Mouse (Mus musculus) hindbrain, embryonic 15.5 days (tissue): ENCODE measurements at regions not wholly inside any gene's neighbourhood (a gene's known extent, or its start where the extent isn't known, plus 50 kb on each side); places are given as distances from the start of the nearest gene placed in this dataset.

Experiments used
- ATAC-seq: fragments of 200-750 bp; cut with Nextera tagmentation; 2 replicates; pipeline ENCODE4 v1.8.0; 2017; ENCODE audit warnings: low read depth, moderate number of reproducible peaks, moderate TSS enrichment; ENCODE audit not compliant: low FRiP score
- H3K27ac ChIP-seq: fragments of 300-500 bp; sonication (generic); replicated peaks from 2 replicates; pipeline ENCODE4 v1.5.1; 2015; ENCODE audit warnings: mild to moderate bottlenecking, inconsistent platforms
- H3K27me3 ChIP-seq: fragments of 300-500 bp; sonication (generic); 2 replicates; pipeline ENCODE4 v1.6.1; 2015; ENCODE audit warnings: control low read depth, inconsistent platforms
- H3K36me3 ChIP-seq: fragments of 300-500 bp; sonication (generic); 2 replicates; pipeline ENCODE4 v1.6.1; 2015; ENCODE audit warnings: control low read depth, inconsistent platforms
- H3K4me1 ChIP-seq: fragments of 300-500 bp; sonication (generic); replicated peaks from 2 replicates; pipeline ENCODE4 v1.6.1; 2015; ENCODE audit warnings: control low read depth, inconsistent platforms
- H3K4me2 ChIP-seq: fragments of 300-500 bp; sonication (generic); 2 replicates; pipeline ENCODE4 v1.6.1; 2015; ENCODE audit warnings: moderate library complexity, mild to moderate bottlenecking, inconsistent platforms
- H3K4me3 ChIP-seq: fragments of 300-500 bp; sonication (generic); 2 replicates; pipeline ENCODE4 v1.5.1; 2015; ENCODE audit warnings: mild to moderate bottlenecking, inconsistent platforms
- H3K9ac ChIP-seq: fragments of 300-500 bp; sonication (generic); 2 replicates; pipeline ENCODE4 v1.6.1; 2015; ENCODE audit warnings: inconsistent platforms
- H3K9me3 ChIP-seq: fragments of 300-500 bp; sonication (generic); 2 replicates; pipeline ENCODE4 v1.6.1; 2016; ENCODE audit warnings: control low read depth, inconsistent platforms
- WGBS: fragments of 180-500 bp; shearing (Covaris S2); methylation state at CpG from one replicate; pipeline ENCODE4 v1.1.7; 2015; 5-methylcytosine and 5-hydroxymethylcytosine counted together

DNA sequence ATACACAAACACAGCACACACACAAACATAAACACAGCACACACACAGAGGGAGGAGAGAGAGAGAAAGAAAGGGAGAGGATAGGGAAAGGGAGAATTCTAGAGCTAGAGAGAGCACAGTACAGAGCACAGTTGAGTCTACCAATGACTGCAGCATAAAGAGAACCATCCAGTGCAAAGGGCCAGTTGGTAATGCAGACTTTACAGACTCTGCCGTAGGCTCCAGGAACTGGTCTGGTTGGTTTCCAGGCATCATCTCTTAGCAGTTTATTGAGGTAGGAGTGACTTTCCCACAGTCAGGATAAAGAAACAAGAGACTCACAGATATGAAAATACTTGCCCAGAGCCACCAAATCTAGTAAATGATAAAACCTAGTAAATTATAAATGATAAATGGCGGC, 208.5 kb downstream of the Tgfb2 start:
- 92% methylated on average over 2 of the region's 2 CpGs for WGBS
- Histone ChIP-seq H3K36me3 (no peaks in the 10 kb centered on the region), H3K4me3 (no peak overlapping the region), H3K27ac (no peak overlapping the region), H3K4me2 (no peak overlapping the region), H3K9ac (no peak overlapping the region), H3K27me3 (no peaks in the 10 kb centered on the region), H3K9me3 (no peaks in the 10 kb centered on the region), H3K4me1 (no peaks in the 10 kb centered on the region)
- ATAC-seq, result no peak

DNA sequence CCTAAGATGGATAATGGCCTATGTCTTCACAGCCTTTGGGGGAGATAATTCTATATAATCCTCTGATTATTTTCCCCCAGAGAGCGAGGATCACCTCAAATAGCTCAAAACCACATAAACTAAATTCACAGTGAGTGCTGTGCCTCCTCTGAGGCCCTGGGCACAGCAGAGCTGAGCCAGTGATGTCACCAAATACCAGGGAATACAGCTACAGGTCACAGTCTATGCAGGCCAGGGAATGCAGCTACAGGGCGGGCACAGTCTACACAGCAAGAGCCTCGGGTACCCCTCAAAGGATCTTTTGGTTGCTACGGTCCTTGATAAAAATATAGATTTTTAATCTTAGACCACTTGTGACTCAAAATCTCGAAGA, 211.4 kb downstream of the Tgfb2 start:
- 89% methylated on average over 5 of the region's 5 CpGs for WGBS

DNA sequence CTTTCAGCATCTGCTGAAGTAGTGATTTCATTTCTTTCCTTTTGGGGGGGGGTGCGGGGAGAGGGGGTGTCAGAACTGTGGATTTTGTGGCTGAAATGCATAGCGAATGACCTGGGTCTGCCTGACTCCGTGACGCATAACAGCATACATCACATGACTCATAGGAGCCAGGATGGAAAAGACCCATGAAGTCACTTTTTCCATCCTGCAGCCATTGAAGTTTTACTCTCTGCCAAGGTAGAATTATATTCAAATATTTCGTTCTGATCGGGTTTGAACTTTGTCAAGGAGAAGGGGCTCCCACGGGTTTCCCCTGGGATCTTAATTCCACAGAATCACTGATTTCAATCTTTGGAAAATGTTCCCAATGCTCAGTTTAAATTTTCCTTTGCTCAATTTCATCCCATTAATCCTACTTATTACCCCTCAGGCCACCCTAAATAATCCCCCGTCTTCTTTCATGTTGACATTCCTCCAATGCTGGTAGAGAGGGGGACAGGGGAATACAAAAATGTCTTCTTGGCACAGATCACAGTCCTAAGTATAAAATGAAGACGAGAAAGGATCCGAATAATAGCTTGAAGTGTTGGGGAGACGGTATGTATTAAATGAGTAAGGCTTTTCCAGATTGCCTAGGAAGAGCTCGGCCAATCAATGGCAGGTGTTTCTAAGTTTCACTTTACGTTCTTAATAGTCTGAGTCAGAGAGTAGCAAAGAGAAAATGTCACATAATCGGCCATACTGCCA, 212.0 kb downstream of the Tgfb2 start:
- Histone ChIP-seq H3K4me1 (no peaks in the 10 kb centered on the region), H3K4me3 (no peak overlapping the region), H3K4me2 (no peak overlapping the region), H3K36me3 (no peaks in the 10 kb centered on the region), H3K27me3 (no peaks in the 10 kb centered on the region), H3K9me3 (no peaks in the 10 kb centered on the region), H3K27ac (no peak overlapping the region), H3K9ac (no peak overlapping the region)
- 85% methylated on average over 14 of the region's 14 CpGs for WGBS
- no peak for ATAC-seq

More for the DNA sequence above, 211.4 kb downstream of the Tgfb2 start:
- no peak for ATAC-seq
- no peak overlapping the region for H3K4me2 ChIP-seq
- no peaks in the 10 kb centered on the region for H3K9me3 ChIP-seq
- H3K9ac ChIP-seq, result no peak overlapping the region
- H3K27me3 ChIP-seq, result no peaks in the 10 kb centered on the region
- H3K4me1 ChIP-seq, result no peaks in the 10 kb centered on the region
- H3K36me3 ChIP-seq, result no peaks in the 10 kb centered on the region
- H3K4me3 ChIP-seq, result no peak overlapping the region
- H3K27ac ChIP-seq, result no peak overlapping the region

DNA sequence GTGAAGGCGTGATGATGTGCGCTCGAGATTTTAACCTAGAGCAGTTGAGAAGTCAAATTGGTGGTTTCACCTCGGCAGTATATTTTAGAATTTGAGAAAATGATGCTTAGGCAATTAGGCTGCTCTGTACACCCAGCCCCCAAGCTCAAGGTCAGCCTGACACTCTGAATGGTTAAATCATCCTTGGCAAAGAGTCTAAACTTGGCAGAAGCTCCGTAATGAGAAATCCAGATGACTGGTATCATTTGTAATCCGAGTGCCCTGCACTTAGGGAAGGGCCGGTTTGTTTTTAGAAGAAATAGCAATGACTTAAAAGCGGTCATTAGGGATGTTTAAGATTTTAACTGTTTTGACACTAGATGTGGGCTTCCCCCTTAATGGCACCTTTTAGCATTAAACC, 223.6 kb downstream of the Tgfb2 start:
- H3K27me3 ChIP-seq, result no peaks in the 10 kb centered on the region
- no peak overlapping the region for H3K4me3 ChIP-seq
- H3K4me2 ChIP-seq, result no peak overlapping the region
- WGBS, result 74% methylated on average over 8 of the region's 8 CpGs
- no peaks in the 10 kb centered on the region; the same call in 1 of the 2 replicates for H3K4me1 ChIP-seq
- H3K9me3 ChIP-seq, result no peaks in the 10 kb centered on the region
- H3K9ac ChIP-seq, result no peak overlapping the region
- H3K36me3 ChIP-seq, result no peaks in the 10 kb centered on the region
- no peak overlapping the region for H3K27ac ChIP-seq
- no peak for ATAC-seq

DNA sequence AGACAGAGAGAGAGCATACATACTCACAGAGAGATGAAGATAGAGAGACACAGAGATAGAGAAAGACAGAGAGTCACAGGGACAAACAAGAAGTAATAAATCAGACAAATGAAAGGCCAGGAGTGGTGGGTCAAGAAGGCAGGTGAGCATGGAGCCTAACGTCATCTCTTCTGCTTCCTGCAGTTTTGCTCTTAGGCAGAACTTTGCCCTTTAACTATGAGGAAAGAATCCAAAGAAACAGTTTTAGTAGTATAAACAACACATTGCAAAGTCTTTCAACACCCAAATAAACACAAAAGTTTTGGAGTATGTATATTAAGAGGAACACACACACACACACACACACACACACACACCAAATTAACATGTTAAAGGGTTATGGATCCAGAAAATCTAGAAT, 225.8 kb downstream of the Tgfb2 start:
- Histone ChIP-seq H3K9me3 (no peaks in the 10 kb centered on the region), H3K27ac (no peak overlapping the region), H3K36me3 (no peaks in the 10 kb centered on the region), H3K27me3 (no peaks in the 10 kb centered on the region), H3K4me1 (no peaks in the 10 kb centered on the region; the same call in 1 of the 2 replicates), H3K4me3 (no peak overlapping the region), H3K9ac (no peak overlapping the region), H3K4me2 (no peak overlapping the region)
- 85% methylated on average over 1 of the region's 1 CpGs for WGBS
- ATAC-seq, result no peak

- no peaks in the 10 kb centered on the region for H3K9me3 ChIP-seq
- H3K27ac ChIP-seq, result no peak overlapping the region
- H3K9ac ChIP-seq, result no peak overlapping the region
- ATAC-seq, result no peak
- H3K4me1 ChIP-seq, result peaks cover 7% of the 10 kb centered on the region
- H3K4me3 ChIP-seq, result no peak overlapping the region
- 80% methylated on average over 8 of the region's 8 CpGs for WGBS
- H3K4me2 ChIP-seq, result no peak overlapping the region
- no peaks in the 10 kb centered on the region for H3K36me3 ChIP-seq
- no peaks in the 10 kb centered on the region for H3K27me3 ChIP-seq
Measured at GRCm38 (mm10) chr1:186478428-186479238, 227.2 kb downstream of the Tgfb2 start.

DNA sequence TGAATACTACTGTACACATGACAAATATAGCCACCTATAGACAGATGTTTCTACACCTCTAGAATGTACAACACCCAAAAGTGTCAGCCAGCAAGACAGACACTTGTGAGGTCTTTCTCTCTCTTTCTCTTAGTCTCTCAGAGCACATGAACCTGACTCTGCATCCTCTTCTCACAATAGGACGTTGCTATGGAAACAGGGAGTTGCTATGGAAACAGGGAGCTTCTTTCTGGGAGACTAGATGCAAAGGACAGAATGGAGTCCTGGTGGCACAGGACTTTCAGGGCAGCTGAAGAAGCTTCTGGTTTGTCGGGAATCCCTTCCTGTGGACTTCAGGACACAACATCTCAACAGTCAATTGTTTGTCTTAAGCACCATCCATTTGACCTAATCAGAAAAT, 230.9 kb downstream of the Tgfb2 start:
- ATAC-seq, result peak; percentile 79; the same call in 1 of the 2 replicates
- Histone ChIP-seq H3K4me1 (peaks cover 7% of the 10 kb centered on the region), H3K4me2 (no peak overlapping the region), H3K9ac (no peak overlapping the region), H3K9me3 (no peaks in the 10 kb centered on the region), H3K4me3 (no peak overlapping the region), H3K36me3 (no peaks in the 10 kb centered on the region), H3K27me3 (no peaks in the 10 kb centered on the region), H3K27ac (peak overlapping the region; percentile 61)
- 25% methylated on average over 2 of the region's 2 CpGs for WGBS

- H3K4me2 ChIP-seq, result no peak overlapping the region
- H3K27me3 ChIP-seq, result no peaks in the 10 kb centered on the region
- WGBS, result 65% methylated on average over 1 of the region's 1 CpGs
- H3K27ac ChIP-seq, result peak overlapping the region; percentile 61
- no peaks in the 10 kb centered on the region for H3K9me3 ChIP-seq
- H3K9ac ChIP-seq, result no peak overlapping the region
- H3K36me3 ChIP-seq, result no peaks in the 10 kb centered on the region
- H3K4me3 ChIP-seq, result no peak overlapping the region
- peaks cover 7% of the 10 kb centered on the region for H3K4me1 ChIP-seq
- no peak; the same call in 1 of the 2 replicates for ATAC-seq
Measured at GRCm38 (mm10) chr1:186474385-186474784, 231.4 kb downstream of the Tgfb2 start.

GRCm38 (mm10) chr1:186472955-186473354, 232.8 kb downstream of the Tgfb2 start:
- no peak for ATAC-seq
- no peaks in the 10 kb centered on the region for H3K27me3 ChIP-seq
- WGBS, result 93% methylated on average over 10 of the region's 10 CpGs
- no peaks in the 10 kb centered on the region for H3K9me3 ChIP-seq
- no peak overlapping the region for H3K27ac ChIP-seq
- no peaks in the 10 kb centered on the region for H3K36me3 ChIP-seq
- no peak overlapping the region for H3K4me2 ChIP-seq
- no peak overlapping the region for H3K4me3 ChIP-seq
- H3K4me1 ChIP-seq, result peaks cover 7% of the 10 kb centered on the region
- H3K9ac ChIP-seq, result no peak overlapping the region

- H3K27me3 ChIP-seq, result no peaks in the 10 kb centered on the region
- H3K36me3 ChIP-seq, result no peaks in the 10 kb centered on the region
- 95% methylated on average over 5 of the region's 5 CpGs for WGBS
- no peak overlapping the region for H3K4me2 ChIP-seq
- no peak overlapping the region for H3K9ac ChIP-seq
- no peak overlapping the region for H3K4me3 ChIP-seq
- no peak overlapping the region for H3K27ac ChIP-seq
- no peaks in the 10 kb centered on the region for H3K9me3 ChIP-seq
- no peak for ATAC-seq
- H3K4me1 ChIP-seq, result no peaks in the 10 kb centered on the region
Measured at GRCm38 (mm10) chr1:186465526-186465925, 240.3 kb downstream of the Tgfb2 start.

DNA sequence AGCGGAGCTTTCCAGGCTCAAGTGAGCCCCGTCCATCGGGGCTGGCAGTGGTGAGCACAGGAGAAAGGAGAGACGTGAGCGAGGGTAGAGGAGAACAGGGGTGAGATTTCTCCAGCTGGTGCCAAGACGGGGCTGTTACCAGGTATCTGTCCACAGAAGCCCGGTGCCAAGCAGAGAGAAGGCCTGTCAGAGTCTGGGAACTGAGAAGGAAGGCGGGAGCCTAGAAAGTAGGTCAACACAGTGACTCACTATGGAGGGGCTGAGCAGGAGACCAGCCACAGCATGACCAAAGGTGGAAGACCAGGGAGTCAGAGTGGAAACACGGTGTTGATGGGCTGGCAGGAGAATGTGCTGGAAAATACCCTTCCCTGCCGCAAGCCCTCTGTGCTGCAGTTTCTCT, 245.0 kb downstream of the Tgfb2 start:
- H3K9me3 ChIP-seq, result no peaks in the 10 kb centered on the region
- WGBS, result 89% methylated on average over 10 of the region's 10 CpGs

DNA sequence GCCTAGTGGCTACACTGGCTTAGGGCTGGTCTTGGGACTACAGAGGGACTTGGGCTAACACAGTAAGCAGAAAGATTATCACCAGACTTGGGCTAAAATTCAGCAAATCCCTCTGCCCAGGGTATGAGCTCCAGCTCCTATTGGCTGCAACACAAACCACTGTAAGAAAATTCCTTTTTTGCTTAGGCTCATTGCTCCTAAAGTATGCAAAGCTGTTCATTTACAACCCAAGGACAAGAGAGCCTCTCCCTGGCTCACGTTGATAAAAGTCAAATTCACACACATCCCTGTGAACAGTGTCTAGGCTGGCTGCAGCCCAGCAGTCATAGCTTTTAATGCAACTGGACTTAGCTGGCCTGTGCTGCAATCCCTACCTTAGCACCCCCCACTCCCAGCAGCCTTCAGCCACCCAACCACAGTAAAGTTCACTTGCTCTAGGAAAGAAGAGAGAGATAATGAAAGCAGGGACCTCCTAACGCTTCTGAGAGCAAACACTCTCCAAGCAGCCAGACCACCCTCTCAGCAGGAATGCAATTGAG, 247.6 kb downstream of the Tgfb2 start:
- Histone ChIP-seq H3K27ac (no peak overlapping the region), H3K36me3 (no peaks in the 10 kb centered on the region), H3K4me3 (no peak overlapping the region), H3K27me3 (no peaks in the 10 kb centered on the region), H3K9ac (no peak overlapping the region), H3K9me3 (no peaks in the 10 kb centered on the region), H3K4me2 (no peak overlapping the region), H3K4me1 (no peaks in the 10 kb centered on the region)
- ATAC-seq, result no peak
- 32% methylated on average over 2 of the region's 2 CpGs for WGBS

More for the DNA sequence above, 245.0 kb downstream of the Tgfb2 start:
- no peak for ATAC-seq
- H3K4me2 ChIP-seq, result no peak overlapping the region
- no peaks in the 10 kb centered on the region for H3K4me1 ChIP-seq
- H3K4me3 ChIP-seq, result no peak overlapping the region
- no peak overlapping the region for H3K27ac ChIP-seq
- H3K36me3 ChIP-seq, result no peaks in the 10 kb centered on the region
- H3K9ac ChIP-seq, result no peak overlapping the region
- H3K27me3 ChIP-seq, result no peaks in the 10 kb centered on the region
